Mouse (Mus musculus) heart, adult 2 months (tissue): Measurements from ENCODE around the gene Bspry. TPM values are rescaled to one million over a fixed set of nuclear protein-coding genes. Genes with fewer than 3 reads are reported as not detected.

ENCODE experiments used
- DNase-seq, 2 experiments: peaks; one replicate each; pipeline ENCODE4 v3.0.0; 2021
- H3K27ac ChIP-seq: fragments of 200-600 bp; 2 replicates; pipeline ENCODE4 v1.8.1; 2022
- H3K27me3 ChIP-seq: fragments of 200-500 bp; 2 replicates; pipeline ENCODE4 v1.6.1; 2012; ENCODE audit warnings: mild to moderate bottlenecking, low read length, inconsistent platforms, mixed read lengths; ENCODE audit not compliant: control insufficient read depth, insufficient read depth
- H3K36me3 ChIP-seq: fragments of 200-500 bp; 2 replicates; pipeline ENCODE4 v1.6.1; 2012; ENCODE audit warnings: low read length, inconsistent platforms; ENCODE audit not compliant: control insufficient read depth, insufficient read depth
- H3K4me1 ChIP-seq: fragments of 200-500 bp; 2 replicates; pipeline ENCODE4 v1.6.1; 2011; ENCODE audit warnings: low read length; ENCODE audit not compliant: control insufficient read depth, insufficient read depth
- H3K4me3 ChIP-seq: fragments of 200-600 bp; 2 replicates; pipeline ENCODE4 v1.8.1; 2022
- H3K79me2 ChIP-seq: fragments of 200-500 bp; replicated peaks from 2 replicates; pipeline ENCODE4 v1.6.1; 2012; ENCODE audit warnings: mild to moderate bottlenecking, inconsistent platforms, low read length, moderate library complexity, mixed read lengths; ENCODE audit not compliant: control insufficient read depth, insufficient read depth
- H3K9ac ChIP-seq: fragments of 200-500 bp; 2 replicates; pipeline ENCODE4 v1.6.1; 2012; ENCODE audit warnings: low read depth, mild to moderate bottlenecking, control low read depth, inconsistent platforms, low read length, mixed read lengths
- CTCF ChIP-seq: fragments of 200-600 bp; IDR thresholded peaks from 2 replicates; pipeline ENCODE4 v1.8.1; 2022; ENCODE audit warnings: antibody characterized with exemption, mild to moderate bottlenecking, moderate library complexity
- EP300 ChIP-seq: fragments of 200-500 bp; IDR thresholded peaks from 2 replicates; pipeline ENCODE4 v1.6.1; 2011; ENCODE audit warnings: low read depth, low read length, control low read depth; ENCODE audit not compliant: insufficient read depth
- POLR2A ChIP-seq: fragments of 200-500 bp; IDR thresholded peaks from 2 replicates; pipeline ENCODE4 v1.6.1; 2011; ENCODE audit warnings: mild to moderate bottlenecking, low read depth, low read length, control low read depth; ENCODE audit not compliant: insufficient read depth
- WGBS: fragments of 180-500 bp; shearing (Covaris S2); methylation state at CpG from one replicate; pipeline ENCODE4 v1.1.7; 2018; 5-methylcytosine and 5-hydroxymethylcytosine counted together
- intact Hi-C: fragments of 180-260 bp; cut with DNase I; formaldehyde crosslinking; loops from one replicate; pipeline ENCODE4 v1.15.1; 2025
- polyA plus RNA-seq: library from polyadenylated mRNA; depleted of rRNA; stranded (reverse); fragments of >200 nt; gene quantifications from 2 replicates; pipeline ENCODE4 v1.2.3, GENCODE M21; 2012
- total RNA-seq, 2 experiments: library from RNA; stranded (reverse); gene quantifications; 2 replicates each; pipeline ENCODE4 v1.2.3; 2021

The Bspry gene
- total and polyA plus RNA-seq, 3 experiments = 0.09 to 1.2 (median 0.13) TPM

DNA sequence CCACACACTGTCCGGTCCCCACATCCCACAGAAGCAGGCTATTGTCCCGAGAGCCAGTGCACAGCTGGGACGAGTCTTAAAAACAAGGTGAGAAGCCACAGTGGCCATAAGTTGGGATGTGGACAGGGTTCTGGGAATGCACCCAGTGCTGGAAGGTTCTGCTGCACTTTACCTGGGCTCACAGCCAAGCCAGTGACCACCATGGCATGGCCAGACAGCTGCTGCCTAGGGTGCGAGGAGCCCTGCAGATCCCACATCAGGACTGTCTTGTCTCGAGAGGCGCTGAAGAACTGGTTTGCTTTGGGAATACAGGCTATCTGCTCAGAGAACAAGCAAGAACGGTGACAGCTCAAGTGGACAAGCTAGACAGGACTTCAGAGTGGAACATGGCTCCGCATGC is 19.5 kb upstream of the Bspry start:
- H3K79me2 ChIP-seq = no peaks in the 10 kb centered on the region
- no peaks in the 10 kb centered on the region for H3K36me3 ChIP-seq
- intact Hi-C loops = no loop called here
- H3K27ac ChIP-seq = no peak overlapping the region
- H3K9ac ChIP-seq = no peak overlapping the region
- H3K4me1 ChIP-seq = no peaks in the 10 kb centered on the region
- TF ChIP-seq EP300 (no peak), CTCF (no peak), POLR2A (no peak)
- no peak overlapping the region for H3K4me3 ChIP-seq
- no peaks in the 10 kb centered on the region for H3K27me3 ChIP-seq
- no peak for DNase-seq
- 88% methylated on average over 8 of the region's 8 CpGs for WGBS

DNA sequence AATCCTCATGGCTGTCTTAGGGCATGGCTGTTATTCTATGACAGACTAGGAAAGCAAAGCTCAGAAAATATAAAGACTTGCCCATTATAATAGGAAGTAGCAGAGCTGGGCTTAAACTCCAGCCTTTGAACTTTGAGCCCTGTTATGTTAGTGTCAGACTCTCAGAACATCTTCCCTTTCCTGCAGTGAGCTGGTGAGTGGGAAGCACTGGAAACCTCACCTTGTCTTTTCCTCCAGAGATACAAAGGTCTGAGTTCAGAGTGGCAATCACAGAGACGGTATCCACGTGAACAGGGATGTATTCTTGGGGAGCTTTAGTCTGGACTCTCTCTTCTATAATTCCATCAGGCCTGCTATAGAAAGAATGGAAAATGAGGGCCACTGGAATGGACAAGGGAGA is 16.7 kb upstream of the Bspry start:
- no peak for DNase-seq
- intact Hi-C loops = no loop called here
- no peaks in the 10 kb centered on the region for H3K4me1 ChIP-seq

DNA sequence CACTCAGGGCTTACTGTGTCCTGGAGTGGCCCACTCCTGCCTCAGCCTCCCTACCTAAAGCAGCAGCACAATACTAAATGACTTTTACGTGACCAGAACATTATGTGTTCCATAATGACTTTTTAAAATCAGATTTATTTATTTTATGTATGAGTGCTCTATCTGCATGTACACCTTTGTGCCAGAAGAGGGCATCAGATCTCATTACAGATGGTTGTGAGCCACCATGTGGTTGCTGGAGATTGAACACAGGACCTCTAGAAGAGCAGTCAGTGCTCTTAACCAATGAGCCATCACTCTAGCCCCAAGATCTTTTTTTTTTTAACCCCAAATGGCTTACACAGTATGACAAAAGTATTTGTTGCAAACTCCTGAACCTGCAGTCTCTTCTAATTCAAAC is 11.7 kb upstream of the Bspry start:
- no peaks in the 10 kb centered on the region for H3K27me3 ChIP-seq
- no peaks in the 10 kb centered on the region for H3K79me2 ChIP-seq
- H3K4me1 ChIP-seq = peaks cover 2% of the 10 kb centered on the region
- DNase-seq = no peak
- no peak overlapping the region for H3K9ac ChIP-seq
- TF ChIP-seq CTCF (peak; percentile 41), EP300 (no peak)
- H3K27ac ChIP-seq = no peak overlapping the region
- H3K4me3 ChIP-seq = no peak overlapping the region
- 92% methylated on average over 1 of the region's 1 CpGs for WGBS
- intact Hi-C loops = no loop called here
- no peaks in the 10 kb centered on the region for H3K36me3 ChIP-seq

More for the DNA sequence above, 16.7 kb upstream of the Bspry start:
- Histone ChIP-seq H3K36me3 (no peaks in the 10 kb centered on the region), H3K27ac (no peak overlapping the region), H3K4me3 (no peak overlapping the region), H3K27me3 (no peaks in the 10 kb centered on the region), H3K79me2 (no peaks in the 10 kb centered on the region), H3K9ac (no peak overlapping the region)
- 78% methylated on average over 2 of the region's 2 CpGs for WGBS
- TF ChIP-seq EP300 (no peak), CTCF (no peak), POLR2A (no peak)

- intact Hi-C loops = loop anchor here (5.0 kb wide), 1 partner anchor 47 kb away; the partner anchor contains the start of gene Alad
- Histone ChIP-seq H3K27ac (0 out of 2 replicates have a peak within 1 kb of the TSS, but pooled peaks have one; percentile 26), H3K9ac (peak within 1 kb of the TSS; percentile 76), H3K36me3 (no peaks in the 10 kb centered on the region), H3K4me1 (peaks cover 2% of the 10 kb centered on the region), H3K79me2 (no peaks in the 10 kb centered on the region), H3K27me3 (no peaks in the 10 kb centered on the region), H3K4me3 (peak within 1 kb of the TSS; percentile 53)
- TF ChIP-seq EP300 = no peak
- TF ChIP-seq CTCF = no peak
- TF ChIP-seq POLR2A = no peak
- DNase-seq = peak; percentile 73 to 80
- whole genome bisulfite sequencing = 2% methylated on average over 30 of the region's 30 CpGs
These were observed 9.2 kb upstream of the Bspry start, which contains the start of gene Wdr31 for GRCm38 (mm10) chr4:62470598-62471051. Gene Wdr31 (minus strand): TSS chr4:62470896.

- 94% methylated on average over 2 of the region's 2 CpGs for WGBS
- DNase-seq = no peak
These were observed 7.8 kb upstream of the Bspry start for GRCm38 (mm10) chr4:62472071-62472470.

GRCm38 (mm10) chr4:62475131-62475530 is 4.7 kb upstream of the Bspry start:
- TF ChIP-seq EP300 (no peak), CTCF (no peak), POLR2A (no peak)
- intact Hi-C loops = no loop called here
- no peak overlapping the region for H3K9ac ChIP-seq
- no peak overlapping the region for H3K27ac ChIP-seq
- DNase-seq = no peak
- WGBS = 78% methylated on average over 2 of the region's 2 CpGs
- H3K79me2 ChIP-seq = no peaks in the 10 kb centered on the region
- H3K36me3 ChIP-seq = peaks cover 4% of the 10 kb centered on the region; the same call in 1 of the 2 replicates
- no peaks in the 10 kb centered on the region for H3K27me3 ChIP-seq
- H3K4me1 ChIP-seq = peaks cover 5% of the 10 kb centered on the region
- no peak overlapping the region for H3K4me3 ChIP-seq

More at GRCm38 (mm10) chr4:62472071-62472470, 7.8 kb upstream of the Bspry start:
- H3K27me3 ChIP-seq = no peaks in the 10 kb centered on the region
- peaks cover 2% of the 10 kb centered on the region for H3K4me1 ChIP-seq
- no peaks in the 10 kb centered on the region for H3K36me3 ChIP-seq
- no peak overlapping the region for H3K27ac ChIP-seq
- intact Hi-C loops = loop anchor here (5.0 kb wide), 1 partner anchor 45 kb away; the partner anchor contains the start of gene Alad
- no peak overlapping the region for H3K9ac ChIP-seq
- no peaks in the 10 kb centered on the region for H3K79me2 ChIP-seq
- no peak overlapping the region for H3K4me3 ChIP-seq
- TF ChIP-seq EP300 (no peak), POLR2A (no peak), CTCF (no peak)
